ENCODE assay signal across 8 mouse cellular contexts in genomic region chr11:29636759-29637200, GRCm38 (mm10). TPM values are rescaled to one million over a fixed set of nuclear protein-coding genes. Genes with fewer than 3 reads are reported as not detected.
DNase-seq lines count a peak whose midpoint lies in the region; ATAC-seq and TF ChIP-seq lines count a peak whose summit lies in the region.

No protein-coding gene starts in this region.

- no peaks in the 10 kb centered on the region; the same call in 1 of the 2 replicates for H3K4me1 ChIP-seq in midbrain, embryonic 11.5 days (ENCODE audit: control insufficient read depth, insufficient read depth, low read length)
- peaks cover 3% of the 10 kb centered on the region; the same call in 1 of the 2 replicates for H3K4me1 ChIP-seq in midbrain, embryonic 16.5 days (ENCODE audit: control insufficient read depth, insufficient read depth, low read length)
- H3K4me1 ChIP-seq in embryonic facial prominence, embryonic 13.5 days, result peaks cover 22% of the 10 kb centered on the region
- peaks cover 6% of the 10 kb centered on the region; the same call in 1 of the 2 replicates for H3K4me1 ChIP-seq in hindbrain, embryonic 14.5 days (replicated peaks; ENCODE audit: control insufficient read depth, insufficient read depth, low read length)
- H3K4me1 ChIP-seq in midbrain, postnatal 0 days (ENCODE audit: insufficient read depth, low read length), result no peaks in the 10 kb centered on the region
- H3K4me1 ChIP-seq in thymus, adult 2 months (replicated peaks; ENCODE audit: control insufficient read depth, insufficient read depth, low read length), result no peaks in the 10 kb centered on the region

- no peaks in the 10 kb centered on the region for H3K27me3 ChIP-seq in midbrain, embryonic 11.5 days (ENCODE audit: control insufficient read depth, insufficient read depth, low read length)
- H3K27me3 ChIP-seq in midbrain, embryonic 16.5 days (ENCODE audit: control insufficient read depth, insufficient read depth, low read depth, low read length), result no peaks in the 10 kb centered on the region
- H3K27me3 ChIP-seq in embryonic facial prominence, embryonic 13.5 days, result no peaks in the 10 kb centered on the region
- no peaks in the 10 kb centered on the region for H3K27me3 ChIP-seq in hindbrain, embryonic 14.5 days (ENCODE audit: control insufficient read depth, insufficient read depth, low read length)
- no peaks in the 10 kb centered on the region for H3K27me3 ChIP-seq in midbrain, postnatal 0 days (ENCODE audit: insufficient read depth, low read length)
- no peaks in the 10 kb centered on the region for H3K27me3 ChIP-seq in thymus, adult 2 months (ENCODE audit: control insufficient read depth, insufficient read depth, low read length)

- no peak overlapping the region for H3K4me2 ChIP-seq in midbrain, embryonic 11.5 days
- H3K4me2 ChIP-seq in midbrain, embryonic 16.5 days (ENCODE audit: low read length), result no peak overlapping the region
- H3K4me2 ChIP-seq in embryonic facial prominence, embryonic 13.5 days, result peak overlapping the region; percentile 26
- H3K4me2 ChIP-seq in hindbrain, embryonic 14.5 days (replicated peaks), result no peak overlapping the region
- H3K4me2 ChIP-seq in midbrain, postnatal 0 days (ENCODE audit: low read depth, low read length, poor library complexity, severe bottlenecking), result no peak overlapping the region

- no peak for TF ChIP-seq POLR2A in thymus, adult 2 months (IDR thresholded peaks at IDR 0.05; ENCODE audit: control insufficient read depth, extremely low read depth, insufficient read depth, low read length, poor library complexity)

- H3K9ac ChIP-seq in midbrain, embryonic 11.5 days (ENCODE audit: low read length), result no peak overlapping the region
- no peak overlapping the region for H3K9ac ChIP-seq in midbrain, embryonic 16.5 days (ENCODE audit: low read depth, low read length)
- no peak overlapping the region for H3K9ac ChIP-seq in embryonic facial prominence, embryonic 13.5 days
- no peak overlapping the region for H3K9ac ChIP-seq in hindbrain, embryonic 14.5 days
- no peak overlapping the region for H3K9ac ChIP-seq in midbrain, postnatal 0 days (replicated peaks; ENCODE audit: low read length, poor library complexity, severe bottlenecking)

- ATAC-seq in midbrain, embryonic 11.5 days (ENCODE audit: low FRiP score), result 0 out of 2 replicates have a peak, but pooled peaks have one; percentile 16
- ATAC-seq in midbrain, embryonic 16.5 days, result no peak
- ATAC-seq in embryonic facial prominence, embryonic 13.5 days (ENCODE audit: insufficient number of reproducible peaks, insufficient read depth, low FRiP score, low TSS enrichment, low read depth), result 0 out of 2 replicates have a peak, but pooled peaks have one; percentile 67
- peak; percentile 51; the same call in 1 of the 2 replicates for ATAC-seq in hindbrain, embryonic 14.5 days (ENCODE audit: low FRiP score)
- ATAC-seq in midbrain, postnatal 0 days (ENCODE audit: low FRiP score), result no peak

- 45% methylated on average over 6 of the region's 6 CpGs for WGBS in midbrain, embryonic 11.5 days
- WGBS in midbrain, embryonic 16.5 days, result 37% methylated on average over 6 of the region's 6 CpGs
- 36% methylated on average over 6 of the region's 6 CpGs for WGBS in embryonic facial prominence, embryonic 13.5 days
- WGBS in hindbrain, embryonic 14.5 days, result 35% methylated on average over 6 of the region's 6 CpGs
- 35% methylated on average over 6 of the region's 6 CpGs for WGBS in midbrain, postnatal 0 days
- 70% methylated on average over 6 of the region's 6 CpGs for WGBS in thymus, adult 2 months

- no peak overlapping the region for H3K27ac ChIP-seq in midbrain, embryonic 11.5 days (ENCODE audit: low read depth, low read length)
- H3K27ac ChIP-seq in midbrain, embryonic 16.5 days (ENCODE audit: low read length), result no peak overlapping the region
- H3K27ac ChIP-seq in embryonic facial prominence, embryonic 13.5 days, result no peak overlapping the region
- H3K27ac ChIP-seq in hindbrain, embryonic 14.5 days, result no peak overlapping the region
- no peak overlapping the region for H3K27ac ChIP-seq in midbrain, postnatal 0 days (ENCODE audit: low read depth, low read length)
- H3K27ac ChIP-seq in thymus, adult 2 months (ENCODE audit: control insufficient read depth, insufficient read depth, low read length), result no peak overlapping the region

- no peaks in the 10 kb centered on the region for H3K36me3 ChIP-seq in midbrain, embryonic 11.5 days (ENCODE audit: control insufficient read depth, insufficient read depth, low read length)
- H3K36me3 ChIP-seq in midbrain, embryonic 16.5 days (ENCODE audit: control insufficient read depth, insufficient read depth, low read length), result no peaks in the 10 kb centered on the region
- H3K36me3 ChIP-seq in embryonic facial prominence, embryonic 13.5 days, result no peaks in the 10 kb centered on the region
- no peaks in the 10 kb centered on the region for H3K36me3 ChIP-seq in hindbrain, embryonic 14.5 days (replicated peaks; ENCODE audit: control insufficient read depth, insufficient read depth)
- no peaks in the 10 kb centered on the region for H3K36me3 ChIP-seq in midbrain, postnatal 0 days (ENCODE audit: insufficient read depth, low read length)
- no peaks in the 10 kb centered on the region for H3K36me3 ChIP-seq in thymus, adult 2 months (ENCODE audit: control insufficient read depth, insufficient read depth, low read length)

- no peak for DNase-seq in midbrain, embryonic 11.5 days (ENCODE audit: low spot score, missing footprints)
- DNase-seq in hindbrain, embryonic 14.5 days (ENCODE audit: low spot score), result no peak
- DNase-seq in midbrain, postnatal 0 days (ENCODE audit: low spot score), result peak; percentile 14
- DNase-seq in thymus, adult 2 months, result no peak
- DNase-seq in adrenal gland, postnatal 14 days, result no peak
- DNase-seq in urinary bladder, postnatal 36 days (ENCODE audit: low spot score in 2 of 2), result no peak

- H3K4me3 ChIP-seq in midbrain, embryonic 11.5 days (ENCODE audit: low read depth, low read length), result no peak overlapping the region
- no peak overlapping the region for H3K4me3 ChIP-seq in midbrain, embryonic 16.5 days (ENCODE audit: low read depth, low read length)
- H3K4me3 ChIP-seq in embryonic facial prominence, embryonic 13.5 days, result no peak overlapping the region
- no peak overlapping the region for H3K4me3 ChIP-seq in hindbrain, embryonic 14.5 days (replicated peaks; ENCODE audit: low read length)
- H3K4me3 ChIP-seq in midbrain, postnatal 0 days (ENCODE audit: low read depth, low read length), result no peak overlapping the region
- no peak overlapping the region for H3K4me3 ChIP-seq in thymus, adult 2 months (ENCODE audit: control insufficient read depth, insufficient read depth, low read length)

- no peaks in the 10 kb centered on the region for H3K9me3 ChIP-seq in midbrain, embryonic 11.5 days (ENCODE audit: control insufficient read depth, low read length)
- H3K9me3 ChIP-seq in midbrain, embryonic 16.5 days (replicated peaks; ENCODE audit: control insufficient read depth, low read length, poor library complexity, severe bottlenecking), result no peaks in the 10 kb centered on the region
- H3K9me3 ChIP-seq in embryonic facial prominence, embryonic 13.5 days, result no peaks in the 10 kb centered on the region
- H3K9me3 ChIP-seq in hindbrain, embryonic 14.5 days (ENCODE audit: control insufficient read depth, low read length), result no peaks in the 10 kb centered on the region
- no peaks in the 10 kb centered on the region for H3K9me3 ChIP-seq in midbrain, postnatal 0 days (ENCODE audit: low read length)

- no peak for TF ChIP-seq CTCF in midbrain, postnatal 0 days (IDR thresholded peaks at IDR 0.05)
- no peak for TF ChIP-seq CTCF in thymus, adult 2 months (IDR thresholded peaks at IDR 0.05; ENCODE audit: borderline replicate concordance, control insufficient read depth, extremely low read depth, insufficient read depth, low read length, poor library complexity)

RNA-seq across cellular contexts. Expression of gene Rtn4, which starts 56.0 kb away (rescaled TPM):
- 75.3 and 78.3 TPM in 2 replicates for polyA plus RNA-seq in midbrain, embryonic 11.5 days (2014; fragmentation: Nextera tagmentation; extraction: Ambion mirVana)
- 140 and 142 TPM in 2 replicates for polyA plus RNA-seq in midbrain, embryonic 16.5 days (2015; fragmentation: Nextera tagmentation; extraction: Ambion mirVana)
- 65.8 and 68.3 TPM in 2 replicates for polyA plus RNA-seq in embryonic facial prominence, embryonic 13.5 days (2015; fragmentation: Nextera tagmentation; extraction: Ambion mirVana)
- polyA plus RNA-seq in hindbrain, embryonic 14.5 days (2014; fragmentation: Nextera tagmentation; extraction: Ambion mirVana), result 112 and 120 TPM in 2 replicates
- 322 and 368 TPM in 2 replicates for total RNA-seq in midbrain, postnatal 0 days (2014; rRNA removed)
- 144 and 153 TPM in 2 replicates for polyA plus RNA-seq in midbrain, postnatal 0 days (2015; fragmentation: Nextera tagmentation; extraction: Ambion mirVana)
- polyA plus RNA-seq in thymus, adult 2 months (2012; rRNA removed), result 81.6 and 97.8 TPM in 2 replicates
- 304 and 307 TPM in 2 replicates for total RNA-seq in adrenal gland, postnatal 14 days (2021)

Comparison
In these comparisons a context has a peak if more than half of its experiments do, and no peak if none do; other contexts are left out.
1. ATAC-seq: peak in midbrain, embryonic 11.5 days (single experiment), embryonic facial prominence, embryonic 13.5 days (single experiment) and hindbrain, embryonic 14.5 days (single experiment); none in midbrain, embryonic 16.5 days (single experiment) and midbrain, postnatal 0 days (single experiment).